Mouse (Mus musculus) liver, embryonic 13.5 days (tissue): ENCODE results near the gene Sncb. TPM values are rescaled to one million over a fixed set of nuclear protein-coding genes. Genes with fewer than 3 reads are reported as not detected.

Experiments used
- ATAC-seq: fragments of 200-750 bp; cut with Nextera tagmentation; 2 replicates; pipeline ENCODE4 v1.8.0; 2017; ENCODE audit warnings: low read depth, mild to moderate bottlenecking, moderate number of reproducible peaks, moderate library complexity
- DNase-seq: peaks from one replicate; pipeline ENCODE4 v3.0.0; 2022
- H3K27ac ChIP-seq: fragments of 300-500 bp; sonication (generic); 2 replicates; pipeline ENCODE4 v1.5.1; 2015; ENCODE audit warnings: moderate library complexity, mild to moderate bottlenecking, inconsistent platforms
- H3K27me3 ChIP-seq: fragments of 300-500 bp; sonication (generic); 2 replicates; pipeline ENCODE4 v1.6.1; 2015; ENCODE audit warnings: mild to moderate bottlenecking, inconsistent platforms
- H3K36me3 ChIP-seq: fragments of 300-500 bp; sonication (generic); 2 replicates; pipeline ENCODE4 v1.6.1; 2015; ENCODE audit warnings: mild to moderate bottlenecking, inconsistent platforms
- H3K4me1 ChIP-seq: fragments of 300-500 bp; sonication (generic); replicated peaks from 2 replicates; pipeline ENCODE4 v1.6.1; 2015; ENCODE audit warnings: inconsistent platforms
- H3K4me2 ChIP-seq: fragments of 300-500 bp; sonication (generic); 2 replicates; pipeline ENCODE4 v1.6.1; 2015; ENCODE audit warnings: inconsistent platforms, mild to moderate bottlenecking, moderate library complexity
- H3K4me3 ChIP-seq: fragments of 300-500 bp; sonication (generic); replicated peaks from 2 replicates; pipeline ENCODE4 v1.5.1; 2015; ENCODE audit warnings: mild to moderate bottlenecking, inconsistent platforms
- H3K9ac ChIP-seq: fragments of 300-500 bp; sonication (generic); 2 replicates; pipeline ENCODE4 v1.6.1; 2015; ENCODE audit warnings: mild to moderate bottlenecking, inconsistent platforms
- H3K9me3 ChIP-seq: fragments of 300-500 bp; sonication (generic); replicated peaks from 2 replicates; pipeline ENCODE4 v1.6.1; 2016; ENCODE audit warnings: inconsistent platforms
- WGBS: fragments of 180-500 bp; shearing (Covaris S2); methylation state at CpG from one replicate; pipeline ENCODE4 v1.1.7; 2015; ENCODE audit not compliant: insufficient replicate concordance; 5-methylcytosine and 5-hydroxymethylcytosine counted together
- polyA plus RNA-seq: library from polyadenylated mRNA; unstranded; fragments of >200 nt; fragmentation: Nextera tagmentation; extraction: Ambion mirVana; gene quantifications from 2 replicates; pipeline ENCODE4 v1.2.1, GENCODE M21; 2015

Gene Sncb
- polyA plus RNA-seq, 1 experiment from 2014 or later, result not detected

- H3K4me3 ChIP-seq, result no peak overlapping the region
- peaks cover 92% of the 10 kb centered on the region for H3K27me3 ChIP-seq
- H3K36me3 ChIP-seq, result no peaks in the 10 kb centered on the region
- peaks cover 2% of the 10 kb centered on the region; the same call in 1 of the 2 replicates for H3K4me1 ChIP-seq
- no peak overlapping the region for H3K4me2 ChIP-seq
- WGBS, result 16% methylated on average over 9 of the region's 9 CpGs
- no peak overlapping the region for H3K27ac ChIP-seq
- H3K9ac ChIP-seq, result no peak overlapping the region
- no peak for ATAC-seq
- DNase-seq, result no peak
- H3K9me3 ChIP-seq, result no peaks in the 10 kb centered on the region
Observed at GRCm38 (mm10) chr13:54755201-54755830, 11.1 kb downstream of the Sncb start.

GRCm38 (mm10) chr13:54754169-54755080 is 12.0 kb downstream of the Sncb start:
- no peaks in the 10 kb centered on the region for H3K9me3 ChIP-seq
- peaks cover 92% of the 10 kb centered on the region for H3K27me3 ChIP-seq
- ATAC-seq (no peak), DNase-seq (no peak)
- H3K4me1 ChIP-seq, result peaks cover 7% of the 10 kb centered on the region
- H3K36me3 ChIP-seq, result no peaks in the 10 kb centered on the region
- WGBS, result 34% methylated on average over 12 of the region's 12 CpGs
- no peak overlapping the region for H3K4me2 ChIP-seq
- no peak overlapping the region for H3K4me3 ChIP-seq
- H3K9ac ChIP-seq, result no peak overlapping the region
- H3K27ac ChIP-seq, result no peak overlapping the region

GRCm38 (mm10) chr13:54753733-54754132 is 12.7 kb downstream of the Sncb start:
- Histone ChIP-seq H3K4me2 (no peak overlapping the region), H3K4me3 (no peak overlapping the region), H3K27ac (no peak overlapping the region), H3K27me3 (peaks cover 92% of the 10 kb centered on the region), H3K4me1 (peaks cover 11% of the 10 kb centered on the region), H3K36me3 (no peaks in the 10 kb centered on the region), H3K9me3 (no peaks in the 10 kb centered on the region), H3K9ac (no peak overlapping the region)
- DNase-seq, result no peak
- ATAC-seq, result no peak
- 55% methylated on average over 6 of the region's 6 CpGs for WGBS

GRCm38 (mm10) chr13:54752656-54753055 is 13.7 kb downstream of the Sncb start:
- no peak overlapping the region for H3K4me2 ChIP-seq
- H3K36me3 ChIP-seq, result no peaks in the 10 kb centered on the region
- no peak overlapping the region for H3K4me3 ChIP-seq
- no peaks in the 10 kb centered on the region for H3K9me3 ChIP-seq
- no peak overlapping the region for H3K27ac ChIP-seq
- H3K4me1 ChIP-seq, result peaks cover 9% of the 10 kb centered on the region
- DNase-seq (no peak), ATAC-seq (no peak)
- no peak overlapping the region for H3K9ac ChIP-seq
- WGBS, result 60% methylated on average over 10 of the region's 10 CpGs
- peaks cover 92% of the 10 kb centered on the region for H3K27me3 ChIP-seq

- ATAC-seq, result no peak
- Histone ChIP-seq H3K36me3 (no peaks in the 10 kb centered on the region), H3K27me3 (peaks cover 89% of the 10 kb centered on the region), H3K9me3 (no peaks in the 10 kb centered on the region), H3K4me2 (no peak overlapping the region), H3K4me3 (no peak overlapping the region), H3K4me1 (peaks cover 9% of the 10 kb centered on the region), H3K27ac (no peak overlapping the region), H3K9ac (no peak overlapping the region)
- WGBS, result 4% methylated on average over 8 of the region's 8 CpGs
- no peak for DNase-seq
Observed at GRCm38 (mm10) chr13:54750699-54751098, 15.7 kb downstream of the Sncb start.

GRCm38 (mm10) chr13:54749864-54750411 is 16.5 kb downstream of the Sncb start, which contains the start of gene Gprin1:
Gene Gprin1 (minus strand): TSS chr13:54749874.
- Histone ChIP-seq H3K27me3 (peaks cover 82% of the 10 kb centered on the region), H3K4me2 (peak within 1 kb of the TSS; percentile 67), H3K27ac (no peak within 1 kb of the TSS), H3K9me3 (no peaks in the 10 kb centered on the region), H3K9ac (no peak within 1 kb of the TSS), H3K36me3 (no peaks in the 10 kb centered on the region), H3K4me1 (peaks cover 9% of the 10 kb centered on the region), H3K4me3 (peak within 1 kb of the TSS; percentile 56)
- ATAC-seq, result no peak
- no peak for DNase-seq
- WGBS, result 3% methylated on average over 28 of the region's 29 CpGs

- Histone ChIP-seq H3K4me2 (peak overlapping the region; percentile 67), H3K9me3 (no peaks in the 10 kb centered on the region), H3K27me3 (peaks cover 76% of the 10 kb centered on the region), H3K4me3 (peak overlapping the region; percentile 56), H3K36me3 (no peaks in the 10 kb centered on the region), H3K27ac (no peak overlapping the region), H3K9ac (no peak overlapping the region), H3K4me1 (peaks cover 9% of the 10 kb centered on the region)
- ATAC-seq (peak; percentile 31), DNase-seq (no peak)
- 3% methylated on average over 72 of the region's 100 CpGs for WGBS
Observed at GRCm38 (mm10) chr13:54749061-54749863, 17.1 kb downstream of the Sncb start.

- DNase-seq (no peak), ATAC-seq (no peak)
- Histone ChIP-seq H3K36me3 (no peaks in the 10 kb centered on the region), H3K4me3 (no peak overlapping the region), H3K27me3 (peaks cover 72% of the 10 kb centered on the region), H3K9ac (no peak overlapping the region), H3K9me3 (no peaks in the 10 kb centered on the region), H3K27ac (no peak overlapping the region), H3K4me1 (peaks cover 9% of the 10 kb centered on the region), H3K4me2 (0 out of 2 replicates have a peak overlapping the region, but pooled peaks have one; percentile 67)
- WGBS, result 53% methylated on average over 10 of the region's 10 CpGs
Observed at GRCm38 (mm10) chr13:54748721-54749060, 17.7 kb downstream of the Sncb start.

GRCm38 (mm10) chr13:54748190-54748589 is 18.2 kb downstream of the Sncb start:
- Histone ChIP-seq H3K36me3 (no peaks in the 10 kb centered on the region), H3K27me3 (peaks cover 67% of the 10 kb centered on the region), H3K9ac (no peak overlapping the region), H3K4me3 (no peak overlapping the region), H3K4me1 (peaks cover 9% of the 10 kb centered on the region), H3K27ac (no peak overlapping the region), H3K4me2 (no peak overlapping the region), H3K9me3 (no peaks in the 10 kb centered on the region)
- no peak for ATAC-seq
- WGBS, result 74% methylated on average over 8 of the region's 8 CpGs
- DNase-seq, result no peak

- no peak for ATAC-seq
- no peak overlapping the region for H3K4me3 ChIP-seq
- no peak overlapping the region for H3K9ac ChIP-seq
- DNase-seq, result no peak
- H3K36me3 ChIP-seq, result no peaks in the 10 kb centered on the region
- no peak overlapping the region for H3K4me2 ChIP-seq
- H3K27ac ChIP-seq, result no peak overlapping the region
- H3K4me1 ChIP-seq, result peaks cover 9% of the 10 kb centered on the region
- 33% methylated on average over 10 of the region's 10 CpGs for WGBS
- H3K27me3 ChIP-seq, result peaks cover 57% of the 10 kb centered on the region
- no peaks in the 10 kb centered on the region for H3K9me3 ChIP-seq
Observed at GRCm38 (mm10) chr13:54746896-54747295, 19.5 kb downstream of the Sncb start.

- peaks cover 9% of the 10 kb centered on the region for H3K4me1 ChIP-seq
- 34% methylated on average over 6 of the region's 6 CpGs for WGBS
- DNase-seq, result no peak
- H3K36me3 ChIP-seq, result no peaks in the 10 kb centered on the region
- ATAC-seq, result no peak
- H3K27ac ChIP-seq, result no peak overlapping the region
- no peak overlapping the region for H3K4me2 ChIP-seq
- no peak overlapping the region for H3K4me3 ChIP-seq
- H3K27me3 ChIP-seq, result peaks cover 52% of the 10 kb centered on the region
- H3K9ac ChIP-seq, result no peak overlapping the region
- H3K9me3 ChIP-seq, result no peaks in the 10 kb centered on the region
Observed at GRCm38 (mm10) chr13:54746110-54746509, 20.3 kb downstream of the Sncb start.
